Mouse (Mus musculus): Measurements from ENCODE around the gene Gm12800. TPM values are rescaled to one million over a fixed set of nuclear protein-coding genes. Genes with fewer than 3 reads are reported as not detected.

Gm12800 gene
- total RNA-seq (2023), result not detected

DNA sequence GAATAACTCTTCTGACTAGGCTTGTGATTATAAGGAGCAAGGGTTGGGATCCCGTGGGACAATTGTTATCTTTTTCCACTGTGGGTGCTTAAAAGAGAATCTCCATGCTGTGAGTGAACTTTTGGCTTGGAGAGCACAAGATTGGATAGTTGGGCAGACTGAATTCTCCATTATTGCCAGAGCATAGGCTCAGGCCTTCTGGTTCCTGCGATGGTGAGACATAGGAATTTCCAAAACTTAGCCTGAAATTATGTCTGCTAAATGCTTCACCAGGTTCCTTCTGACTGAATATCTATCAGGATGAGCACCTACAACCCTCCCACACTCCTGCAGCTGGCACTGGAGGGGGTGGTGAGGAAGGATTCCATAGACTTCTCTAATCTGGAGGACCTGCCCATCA lies at the start of gene Gm12800:
Gene Gm12800 (plus strand): TSS at position 301 of the 400 bp plus-strand sequence.

DNA sequence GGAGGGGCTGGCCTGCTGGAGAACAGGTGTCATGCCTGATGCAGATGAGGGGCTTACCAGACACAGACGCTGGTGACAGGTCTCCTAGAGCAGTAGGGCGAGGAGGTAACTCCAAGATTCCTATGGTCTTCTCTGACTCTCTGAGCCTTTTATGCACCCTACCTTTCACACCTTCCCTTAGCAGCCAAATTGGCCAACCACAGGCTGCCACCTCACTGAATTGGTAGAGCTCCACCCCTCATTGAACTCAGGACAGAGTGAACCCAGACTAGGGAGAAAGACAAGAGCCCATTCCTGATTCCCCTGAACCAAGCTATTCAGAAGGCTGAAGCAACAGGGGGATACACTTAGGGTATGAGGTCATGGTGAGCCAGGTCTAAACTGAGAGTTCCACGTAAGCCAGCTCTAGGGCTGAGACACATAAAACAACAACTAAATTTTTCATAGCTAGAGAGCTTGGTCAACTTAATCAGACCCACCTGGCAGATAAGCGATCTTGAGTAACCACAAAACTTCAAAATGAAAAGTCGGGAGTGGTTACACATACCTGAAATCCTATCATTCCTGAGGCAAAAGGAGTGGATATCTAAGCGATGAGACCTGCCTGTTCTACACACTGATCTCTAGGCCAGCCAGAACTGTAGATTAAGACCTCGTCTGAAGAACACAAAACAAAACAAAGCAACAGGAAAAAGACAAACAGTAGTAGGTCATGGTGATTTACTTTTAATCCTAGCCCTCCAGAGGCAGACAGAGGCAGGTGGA lies 15.1 kb upstream of the Gm12800 start, which contains the start of gene C130073F10Rik:
Gene C130073F10Rik (minus strand): TSS at position 134 of the 765 bp plus-strand sequence.

DNA sequence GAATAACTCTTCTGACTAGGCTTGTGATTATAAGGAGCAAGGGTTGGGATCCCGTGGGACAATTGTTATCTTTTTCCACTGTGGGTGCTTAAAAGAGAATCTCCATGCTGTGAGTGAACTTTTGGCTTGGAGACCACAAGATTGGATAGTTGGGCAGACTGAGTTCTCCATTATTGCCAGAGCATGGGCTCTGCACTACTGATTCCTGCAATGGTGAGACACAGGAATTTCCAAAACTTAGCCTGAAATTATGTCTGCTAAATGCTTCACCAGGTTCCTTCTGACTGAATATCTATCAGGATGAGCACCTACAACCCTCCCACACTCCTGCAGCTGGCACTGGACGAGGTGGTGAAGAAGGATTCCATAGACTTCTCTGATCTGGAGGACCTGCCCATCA lies 31.2 kb downstream of the Gm12800 start, which contains the start of gene Gm12794:
Gene Gm12794 (plus strand): TSS at position 301 of the 400 bp plus-strand sequence.

Other genes starting within 250 kb of the Gm12800 start
- 1 to 10 TPM in 1 of 2 experiments, under 1 TPM in 1; 0.87 to 1.0 TPM for gene Lepr, start 191.7 kb upstream of the Gm12800 start, total RNA-seq (2023)
- not detected for gene B020004J07Rik, start 65.1 kb upstream of the Gm12800 start, total RNA-seq (2023)
- not detected for gene C130073F10Rik, start 15.3 kb upstream of the Gm12800 start, total RNA-seq (2023)
- gene Gm12794, start 31.3 kb downstream of the Gm12800 start, total RNA-seq (2023), result not detected
- gene Gm12790, start 71.9 kb downstream of the Gm12800 start, total RNA-seq (2023), result under 1 TPM in 1 of 2 experiments, not detected in 1; 0.68 TPM
- gene Gm12789, start 77.5 kb downstream of the Gm12800 start, total RNA-seq (2023), result not detected
- 10 to 100 TPM; 65.4 to 74.6 TPM for gene Pde4b, start 178.4 kb downstream of the Gm12800 start, total RNA-seq (2023)